Mouse (Mus musculus): ENCODE measurements at regions not wholly inside any gene's neighbourhood (a gene's known extent, or its start where the extent isn't known, plus 50 kb on each side); places are given as distances from the start of the nearest gene placed in this dataset.

- Histone ChIP-seq H3K79me2 (replicated peaks; ENCODE audit: control insufficient read depth, insufficient read depth, low read length) (no peaks in the 10 kb centered on the region), H3K27ac (no peak overlapping the region), H3K27me3 (ENCODE audit: control insufficient read depth, insufficient read depth, low read length) (no peaks in the 10 kb centered on the region), H3K4me1 (ENCODE audit: control insufficient read depth, insufficient read depth, low read length) (no peaks in the 10 kb centered on the region), H3K36me3 (ENCODE audit: control insufficient read depth, insufficient read depth, low read length) (no peaks in the 10 kb centered on the region), H3K4me3 (no peak overlapping the region), H3K9ac (ENCODE audit: low read depth, low read length) (no peak overlapping the region)
- intact Hi-C loops (cut with DNase I) = loop anchor here (5.0 kb wide), 1 partner anchor 172 kb away; no protein-coding TSS in a partner anchor
- DNase-seq = no peak
- TF ChIP-seq CTCF (IDR thresholded peaks at IDR 0.05) (no peak), POLR2A (IDR thresholded peaks at IDR 0.05; ENCODE audit: insufficient read depth, low read depth, low read length) (no peak), EP300 (IDR thresholded peaks at IDR 0.05; ENCODE audit: insufficient read depth, low read depth, low read length) (no peak)
- WGBS = 81% methylated on average over 1 of the region's 1 CpGs
These were observed 168.3 kb upstream of the L3mbtl3 start for GRCm38 (mm10) chr10:26544061-26544460.

DNA sequence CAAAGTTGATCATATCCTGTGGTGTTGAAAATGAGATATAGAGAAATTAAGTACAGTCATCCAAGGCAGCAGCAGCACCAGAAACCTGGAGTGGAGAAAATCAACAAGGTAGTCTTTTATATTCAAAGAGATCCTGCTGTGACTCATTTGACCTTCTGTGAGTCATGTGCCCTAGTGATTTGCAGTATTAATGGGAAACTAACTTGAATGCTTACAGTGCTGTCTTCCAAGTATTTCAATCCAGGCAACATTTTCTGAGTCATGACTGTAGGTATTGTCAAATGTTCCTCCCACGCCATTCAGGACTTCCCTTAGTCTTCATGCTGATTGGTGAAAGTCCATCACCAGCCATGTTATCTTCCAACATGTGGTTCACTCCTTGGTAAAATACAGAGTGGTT, 169.0 kb upstream of the L3mbtl3 start:
- Histone ChIP-seq H3K27ac (no peak overlapping the region), H3K79me2 (replicated peaks; ENCODE audit: control insufficient read depth, insufficient read depth, low read length) (no peaks in the 10 kb centered on the region), H3K36me3 (ENCODE audit: control insufficient read depth, insufficient read depth, low read length) (no peaks in the 10 kb centered on the region), H3K4me3 (no peak overlapping the region), H3K4me1 (ENCODE audit: control insufficient read depth, insufficient read depth, low read length) (no peaks in the 10 kb centered on the region), H3K27me3 (ENCODE audit: control insufficient read depth, insufficient read depth, low read length) (no peaks in the 10 kb centered on the region), H3K9ac (ENCODE audit: low read depth, low read length) (no peak overlapping the region)
- intact Hi-C loops (cut with DNase I) = loop anchor here (5.0 kb wide), 1 partner anchor 172 kb away; no protein-coding TSS in a partner anchor
- no peak for DNase-seq
- TF ChIP-seq EP300 (IDR thresholded peaks at IDR 0.05; ENCODE audit: insufficient read depth, low read depth, low read length) = no peak
- no peak for TF ChIP-seq POLR2A (IDR thresholded peaks at IDR 0.05; ENCODE audit: insufficient read depth, low read depth, low read length)
- no peak for TF ChIP-seq CTCF (IDR thresholded peaks at IDR 0.05)
- WGBS = 51% methylated on average over 1 of the region's 1 CpGs

GRCm38 (mm10) chr10:26556246-26556645, 180.5 kb upstream of the L3mbtl3 start:
- Histone ChIP-seq H3K4me1 (ENCODE audit: control insufficient read depth, insufficient read depth, low read length) (no peaks in the 10 kb centered on the region), H3K9ac (ENCODE audit: low read depth, low read length) (no peak overlapping the region), H3K79me2 (replicated peaks; ENCODE audit: control insufficient read depth, insufficient read depth, low read length) (no peaks in the 10 kb centered on the region), H3K27me3 (ENCODE audit: control insufficient read depth, insufficient read depth, low read length) (no peaks in the 10 kb centered on the region), H3K27ac (no peak overlapping the region), H3K4me3 (no peak overlapping the region), H3K36me3 (ENCODE audit: control insufficient read depth, insufficient read depth, low read length) (no peaks in the 10 kb centered on the region)
- 85% methylated on average over 8 of the region's 8 CpGs for WGBS
- DNase-seq = no peak
- intact Hi-C loops (cut with DNase I) = no loop called here
- TF ChIP-seq EP300 (IDR thresholded peaks at IDR 0.05; ENCODE audit: insufficient read depth, low read depth, low read length) = no peak
- no peak for TF ChIP-seq CTCF (IDR thresholded peaks at IDR 0.05)

- Histone ChIP-seq H3K27me3 (ENCODE audit: control insufficient read depth, insufficient read depth, low read length) (no peaks in the 10 kb centered on the region), H3K9ac (ENCODE audit: low read depth, low read length) (no peak overlapping the region), H3K79me2 (replicated peaks; ENCODE audit: control insufficient read depth, insufficient read depth, low read length) (no peaks in the 10 kb centered on the region), H3K27ac (no peak overlapping the region), H3K4me3 (no peak overlapping the region), H3K4me1 (ENCODE audit: control insufficient read depth, insufficient read depth, low read length) (no peaks in the 10 kb centered on the region), H3K36me3 (ENCODE audit: control insufficient read depth, insufficient read depth, low read length) (no peaks in the 10 kb centered on the region)
- 51% methylated on average over 1 of the region's 1 CpGs for WGBS
- DNase-seq = no peak
- intact Hi-C loops (cut with DNase I) = no loop called here
- TF ChIP-seq POLR2A (IDR thresholded peaks at IDR 0.05; ENCODE audit: insufficient read depth, low read depth, low read length) = no peak
- TF ChIP-seq EP300 (IDR thresholded peaks at IDR 0.05; ENCODE audit: insufficient read depth, low read depth, low read length) = no peak
- TF ChIP-seq CTCF (IDR thresholded peaks at IDR 0.05) = no peak
These were observed 182.3 kb upstream of the L3mbtl3 start for GRCm38 (mm10) chr10:26558118-26558517.

GRCm38 (mm10) chr10:26559323-26559722, 183.6 kb upstream of the L3mbtl3 start:
- no peak for TF ChIP-seq EP300 (IDR thresholded peaks at IDR 0.05; ENCODE audit: insufficient read depth, low read depth, low read length)
- no peak for TF ChIP-seq POLR2A (IDR thresholded peaks at IDR 0.05; ENCODE audit: insufficient read depth, low read depth, low read length)
- no peak for TF ChIP-seq CTCF (IDR thresholded peaks at IDR 0.05)

DNA sequence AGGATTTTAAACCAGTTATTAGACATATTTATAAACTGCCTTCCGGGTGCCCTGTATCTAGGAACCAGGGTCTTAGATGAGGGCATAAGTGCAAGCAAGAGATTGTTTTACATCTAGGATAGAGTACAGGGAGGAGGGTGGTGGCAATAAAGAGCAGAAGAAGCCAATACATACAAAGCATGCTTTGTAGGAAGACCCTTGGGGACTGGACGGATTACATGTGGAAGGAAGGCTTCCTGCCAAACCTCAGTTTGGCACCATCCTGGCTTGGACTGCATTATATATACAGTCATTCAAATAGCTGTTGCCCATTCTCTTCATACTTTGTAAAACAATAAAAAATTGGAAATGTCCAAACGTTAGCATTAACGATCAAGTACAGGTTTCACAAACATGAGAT, 184.7 kb upstream of the L3mbtl3 start:
- no peaks in the 10 kb centered on the region for H3K4me1 ChIP-seq (ENCODE audit: control insufficient read depth, insufficient read depth, low read length)
- H3K36me3 ChIP-seq (ENCODE audit: control insufficient read depth, insufficient read depth, low read length) = no peaks in the 10 kb centered on the region
- H3K79me2 ChIP-seq (replicated peaks; ENCODE audit: control insufficient read depth, insufficient read depth, low read length) = no peaks in the 10 kb centered on the region
- no peak overlapping the region for H3K9ac ChIP-seq (ENCODE audit: low read depth, low read length)
- H3K27me3 ChIP-seq (ENCODE audit: control insufficient read depth, insufficient read depth, low read length) = no peaks in the 10 kb centered on the region
- no peak for DNase-seq
- no peak for TF ChIP-seq CTCF (IDR thresholded peaks at IDR 0.05)
- no peak for TF ChIP-seq POLR2A (IDR thresholded peaks at IDR 0.05; ENCODE audit: insufficient read depth, low read depth, low read length)
- TF ChIP-seq EP300 (IDR thresholded peaks at IDR 0.05; ENCODE audit: insufficient read depth, low read depth, low read length) = no peak
- H3K4me3 ChIP-seq = no peak overlapping the region
- intact Hi-C loops (cut with DNase I) = no loop called here
- H3K27ac ChIP-seq = no peak overlapping the region
- WGBS = 71% methylated on average over 4 of the region's 4 CpGs

More at GRCm38 (mm10) chr10:26559323-26559722, 183.6 kb upstream of the L3mbtl3 start:
- DNase-seq = no peak
- no peak overlapping the region for H3K4me3 ChIP-seq
- no peaks in the 10 kb centered on the region for H3K27me3 ChIP-seq (ENCODE audit: control insufficient read depth, insufficient read depth, low read length)
- intact Hi-C loops (cut with DNase I) = no loop called here
- no peaks in the 10 kb centered on the region for H3K36me3 ChIP-seq (ENCODE audit: control insufficient read depth, insufficient read depth, low read length)
- no peak overlapping the region for H3K27ac ChIP-seq
- 67% methylated on average over 4 of the region's 4 CpGs for WGBS
- no peak overlapping the region for H3K9ac ChIP-seq (ENCODE audit: low read depth, low read length)
- H3K4me1 ChIP-seq (ENCODE audit: control insufficient read depth, insufficient read depth, low read length) = no peaks in the 10 kb centered on the region
- H3K79me2 ChIP-seq (replicated peaks; ENCODE audit: control insufficient read depth, insufficient read depth, low read length) = no peaks in the 10 kb centered on the region
